Comparison of ENCODE assay signal across 8 mouse cellular contexts in genomic region chr11:119355443-119356385, GRCm38 (mm10). TPM values are rescaled to one million over a fixed set of nuclear protein-coding genes. Genes with fewer than 3 reads are reported as not detected.
DNase-seq lines count a peak whose midpoint lies in the region; ATAC-seq and TF ChIP-seq lines count a peak whose summit lies in the region.

TSS of gene Sgsh (minus strand) at chr11:119355536.
TSS of gene Slc26a11 (plus strand) at chr11:119355557.

- H3K27me3 ChIP-seq in limb, embryonic 14.5 days (ENCODE audit: control insufficient read depth, insufficient read depth, low read length): no peaks in the 10 kb centered on the region
- H3K27me3 ChIP-seq in midbrain, embryonic 16.5 days (ENCODE audit: control insufficient read depth, insufficient read depth, low read depth, low read length): no peaks in the 10 kb centered on the region
- no peaks in the 10 kb centered on the region for H3K27me3 ChIP-seq in spleen, adult 2 months (ENCODE audit: control insufficient read depth, insufficient read depth, low read length)

- 1% methylated on average over 36 of the region's 40 CpGs for WGBS in limb, embryonic 14.5 days
- 1% methylated on average over 38 of the region's 40 CpGs for WGBS in midbrain, embryonic 16.5 days
- WGBS in spleen, adult 2 months: 3% methylated on average over 38 of the region's 40 CpGs

- H3K4me1 ChIP-seq in embryonic fibroblast, embryonic 13.5 days (ENCODE audit: control insufficient read depth, insufficient read depth, low read length): no peaks in the 10 kb centered on the region
- H3K4me1 ChIP-seq in limb, embryonic 14.5 days (ENCODE audit: control insufficient read depth, insufficient read depth, low read length): peaks cover 9% of the 10 kb centered on the region
- peaks cover 14% of the 10 kb centered on the region for H3K4me1 ChIP-seq in midbrain, embryonic 16.5 days (ENCODE audit: control insufficient read depth, insufficient read depth, low read length)
- H3K4me1 ChIP-seq in spleen, adult 2 months (ENCODE audit: control insufficient read depth, insufficient read depth, insufficient read length): peaks cover 26% of the 10 kb centered on the region; the same call in 1 of the 2 replicates

- H3K9ac ChIP-seq in limb, embryonic 14.5 days (ENCODE audit: low read depth, low read length, severe bottlenecking): peak within 1 kb of the TSS; percentile 81
- peak within 1 kb of the TSS; percentile 74 for H3K9ac ChIP-seq in midbrain, embryonic 16.5 days (ENCODE audit: low read depth, low read length)

- peak; percentile 85 for TF ChIP-seq POLR2A in embryonic fibroblast, embryonic 13.5 days (IDR thresholded peaks at IDR 0.05; ENCODE audit: low read depth, low read length)
- no peak; the same call in 1 of the 2 replicates for TF ChIP-seq POLR2A in limb, embryonic 14.5 days (IDR thresholded peaks at IDR 0.05; ENCODE audit: borderline replicate concordance, extremely low read depth, insufficient read depth, insufficient read length)
- peak; percentile 68; the same call in 1 of the 2 replicates for TF ChIP-seq POLR2A in spleen, adult 2 months (IDR thresholded peaks at IDR 0.05; ENCODE audit: low read depth, low read length)

- peak within 1 kb of the TSS; percentile 48 for H3K27ac ChIP-seq in embryonic fibroblast, embryonic 13.5 days (ENCODE audit: insufficient read depth, low read length)
- H3K27ac ChIP-seq in limb, embryonic 14.5 days (replicated peaks; ENCODE audit: low read depth, low read length): no peak within 1 kb of the TSS; the same call in 1 of the 2 replicates
- peak within 1 kb of the TSS; percentile 47; the same call in 1 of the 2 replicates for H3K27ac ChIP-seq in midbrain, embryonic 16.5 days (ENCODE audit: low read length)
- H3K27ac ChIP-seq in spleen, adult 2 months (ENCODE audit: insufficient read depth, low read length): peak within 1 kb of the TSS; percentile 88

- no peaks in the 10 kb centered on the region for H3K9me3 ChIP-seq in limb, embryonic 14.5 days (ENCODE audit: control insufficient read depth, low read length)
- H3K9me3 ChIP-seq in midbrain, embryonic 16.5 days (replicated peaks; ENCODE audit: control insufficient read depth, low read length, poor library complexity, severe bottlenecking): no peaks in the 10 kb centered on the region

- peak within 1 kb of the TSS; percentile 90 for H3K4me2 ChIP-seq in limb, embryonic 14.5 days (replicated peaks; ENCODE audit: low read depth, low read length, severe bottlenecking)
- peak within 1 kb of the TSS; percentile 97 for H3K4me2 ChIP-seq in midbrain, embryonic 16.5 days (ENCODE audit: low read length)

- H3K36me3 ChIP-seq in limb, embryonic 14.5 days (ENCODE audit: control insufficient read depth, insufficient read depth, low read length): peaks cover 15% of the 10 kb centered on the region
- no peaks in the 10 kb centered on the region for H3K36me3 ChIP-seq in midbrain, embryonic 16.5 days (ENCODE audit: control insufficient read depth, insufficient read depth, low read length)
- H3K36me3 ChIP-seq in spleen, adult 2 months (ENCODE audit: control insufficient read depth, insufficient read depth, low read length): peaks cover 1% of the 10 kb centered on the region; the same call in 1 of the 2 replicates

- peak within 1 kb of the TSS; percentile 90 for H3K4me3 ChIP-seq in embryonic fibroblast, embryonic 13.5 days (ENCODE audit: insufficient read depth, low read length)
- peak within 1 kb of the TSS; percentile 68 for H3K4me3 ChIP-seq in limb, embryonic 14.5 days (replicated peaks; ENCODE audit: low read length)
- H3K4me3 ChIP-seq in midbrain, embryonic 16.5 days (ENCODE audit: low read depth, low read length): peak within 1 kb of the TSS; percentile 70
- peak within 1 kb of the TSS; percentile 78 for H3K4me3 ChIP-seq in spleen, adult 2 months (ENCODE audit: extremely low read depth, insufficient read depth, insufficient read length)

- DNase-seq in A20 (ENCODE audit: low read depth, low spot score): peak; percentile 84
- peak; percentile 81 for DNase-seq in brain, adult 2 months (ENCODE audit: low read depth, low spot score)
- peak; percentile 87 to 89 for DNase-seq in heart, adult 9 months (ENCODE audit: low spot score in 2 of 2)
- DNase-seq in kidney, adult 9 months: peak; percentile 92
- DNase-seq in limb, embryonic 14.5 days (ENCODE audit: low spot score): peak; percentile 81
- peak; percentile 27 to 92 for DNase-seq in spleen, adult 2 months (ENCODE audit: low read depth in 1 of 2, low spot score in 2 of 2)

- TF ChIP-seq CTCF in embryonic fibroblast, embryonic 13.5 days (IDR thresholded peaks at IDR 0.05; ENCODE audit: borderline replicate concordance, insufficient read depth, low read length): no peak
- TF ChIP-seq CTCF in spleen, adult 2 months (IDR thresholded peaks at IDR 0.05; ENCODE audit: extremely low read depth, insufficient read depth, insufficient read length, insufficient replicate concordance): no peak

- peak; percentile 96 for ATAC-seq in limb, embryonic 14.5 days (ENCODE audit: low FRiP score, low read depth)
- ATAC-seq in midbrain, embryonic 16.5 days: peak; percentile 94

RNA-seq across cellular contexts. Expression of gene Sgsh, which starts in this region (rescaled TPM):
- 16.1 and 17.3 TPM in 2 replicates for polyA plus RNA-seq in embryonic fibroblast, embryonic 13.5 days (2011; ENCODE audit: insufficient read length, low read depth, missing spikeins)
- polyA plus RNA-seq in limb, embryonic 14.5 days (2012; rRNA removed): 8.7 and 11.7 TPM in 2 replicates
- 9.6 and 9.8 TPM in 2 replicates for polyA plus RNA-seq in limb, embryonic 14.5 days (2014; fragmentation: Nextera tagmentation; extraction: Ambion mirVana)
- polyA plus RNA-seq in midbrain, embryonic 16.5 days (2015; fragmentation: Nextera tagmentation; extraction: Ambion mirVana): 4.1 and 4.7 TPM in 2 replicates
- polyA plus RNA-seq in spleen, adult 2 months (2012; rRNA removed): 43.1 and 61.5 TPM in 2 replicates

RNA-seq across cellular contexts. Expression of gene Slc26a11, which starts in this region (rescaled TPM):
- 9.0 and 10.8 TPM in 2 replicates for polyA plus RNA-seq in embryonic fibroblast, embryonic 13.5 days (2011; ENCODE audit: insufficient read length, low read depth, missing spikeins)
- 28.5 and 31.9 TPM in 2 replicates for polyA plus RNA-seq in limb, embryonic 14.5 days (2012; rRNA removed)
- polyA plus RNA-seq in limb, embryonic 14.5 days (2014; fragmentation: Nextera tagmentation; extraction: Ambion mirVana): 10.7 and 11.1 TPM in 2 replicates
- 7.5 and 7.9 TPM in 2 replicates for polyA plus RNA-seq in midbrain, embryonic 16.5 days (2015; fragmentation: Nextera tagmentation; extraction: Ambion mirVana)
- 28.3 and 35.8 TPM in 2 replicates for polyA plus RNA-seq in spleen, adult 2 months (2012; rRNA removed)
